8 mouse cellular contexts compared by ENCODE assay signal in the genomic region with DNA sequence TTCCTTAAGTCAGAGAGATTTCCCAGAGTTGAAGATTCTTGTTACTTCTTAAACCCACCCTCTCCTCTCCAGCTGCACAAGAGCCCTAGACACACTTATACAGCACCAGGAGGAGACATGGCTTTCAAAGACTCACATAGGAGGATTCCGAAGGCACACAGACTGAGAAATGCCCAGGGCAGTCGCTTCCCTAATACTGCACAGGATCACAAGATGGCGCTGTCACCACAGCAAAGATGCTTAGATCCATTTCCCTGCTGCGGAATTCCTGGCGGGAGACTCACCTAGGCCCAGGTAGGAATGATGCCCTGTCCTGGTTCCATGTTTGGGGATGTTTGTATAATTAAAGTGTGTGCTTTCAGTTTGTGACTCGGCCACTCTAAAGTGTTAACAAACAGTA. TPM values are rescaled to one million over a fixed set of nuclear protein-coding genes. Genes with fewer than 3 reads are reported as not detected.
A peak's percentile ranks its signal among the peaks of the same experiment; 100 is the strongest.
DNase-seq lines count a peak whose midpoint lies in the region; ATAC-seq and TF ChIP-seq lines count a peak whose summit lies in the region.

No protein-coding gene starts in this region.

- intact Hi-C loops in heart, postnatal 10 days (cut with DNase I): loop anchor here (5.0 to 10.0 kb wide), 6 partner anchors 177 to 1257 kb away; no protein-coding TSS in a partner anchor

- H3K4me1 ChIP-seq in heart, embryonic 11.5 days (ENCODE audit: control insufficient read depth, insufficient read depth, low read length): no peaks in the 10 kb centered on the region
- H3K4me1 ChIP-seq in forebrain, embryonic 12.5 days: no peaks in the 10 kb centered on the region
- H3K4me1 ChIP-seq in liver, postnatal 0 days (ENCODE audit: insufficient read depth): no peaks in the 10 kb centered on the region

- H3K9me3 ChIP-seq in heart, embryonic 11.5 days (replicated peaks; ENCODE audit: control insufficient read depth, low read length): peaks cover 3% of the 10 kb centered on the region; the same call in 1 of the 2 replicates
- H3K9me3 ChIP-seq in forebrain, embryonic 12.5 days: no peaks in the 10 kb centered on the region
- no peaks in the 10 kb centered on the region for H3K9me3 ChIP-seq in liver, postnatal 0 days (ENCODE audit: low read length)

- H3K9ac ChIP-seq in heart, embryonic 11.5 days (ENCODE audit: low read depth, low read length): no peak overlapping the region
- no peak overlapping the region for H3K9ac ChIP-seq in forebrain, embryonic 12.5 days
- H3K9ac ChIP-seq in liver, postnatal 0 days (replicated peaks): no peak overlapping the region

- WGBS in heart, embryonic 11.5 days (ENCODE audit: insufficient replicate concordance): 19% methylated on average over 6 of the region's 6 CpGs
- WGBS in forebrain, embryonic 12.5 days: 16% methylated on average over 6 of the region's 6 CpGs
- WGBS in liver, postnatal 0 days (ENCODE audit: insufficient replicate concordance): 25% methylated on average over 6 of the region's 6 CpGs

- DNase-seq in heart, postnatal 10 days: peak; percentile 54 to 73
- DNase-seq in brain, adult 2 months (ENCODE audit: low read depth, low spot score): peak; percentile 83
- peak; percentile 9 to 54 for DNase-seq in kidney, adult 8-10 months
- peak; percentile 39 for DNase-seq in liver, postnatal 0 days
- DNase-seq in retina, adult 2 months (ENCODE audit: low read depth, low spot score): peak; percentile 25
- no peak for DNase-seq in spleen, postnatal 36 days (ENCODE audit: low spot score in 2 of 2)

- no peak overlapping the region for H3K27ac ChIP-seq in heart, embryonic 11.5 days (ENCODE audit: low read depth, low read length)
- no peak overlapping the region for H3K27ac ChIP-seq in forebrain, embryonic 12.5 days
- H3K27ac ChIP-seq in liver, postnatal 0 days (ENCODE audit: low read depth): no peak overlapping the region

- TF ChIP-seq EP300 in liver, postnatal 0 days (IDR thresholded peaks at IDR 0.05; ENCODE audit: low read depth): no peak

- TF ChIP-seq CTCF in liver, postnatal 0 days (IDR thresholded peaks at IDR 0.05; ENCODE audit: low read depth): peak; percentile 65

- no peak overlapping the region for H3K4me2 ChIP-seq in heart, embryonic 11.5 days
- H3K4me2 ChIP-seq in forebrain, embryonic 12.5 days: no peak overlapping the region
- no peak overlapping the region for H3K4me2 ChIP-seq in liver, postnatal 0 days (ENCODE audit: low read depth, low read length)

- H3K27me3 ChIP-seq in heart, embryonic 11.5 days (ENCODE audit: control insufficient read depth, insufficient read depth, low read length): no peaks in the 10 kb centered on the region; the same call in 1 of the 2 replicates
- no peaks in the 10 kb centered on the region for H3K27me3 ChIP-seq in forebrain, embryonic 12.5 days
- H3K27me3 ChIP-seq in liver, postnatal 0 days (ENCODE audit: insufficient read depth, low read length): no peaks in the 10 kb centered on the region

- no peak overlapping the region for H3K4me3 ChIP-seq in heart, embryonic 11.5 days (ENCODE audit: low read depth, low read length)
- H3K4me3 ChIP-seq in forebrain, embryonic 12.5 days (replicated peaks): no peak overlapping the region
- H3K4me3 ChIP-seq in liver, postnatal 0 days (ENCODE audit: low read depth, low read length): no peak overlapping the region

- no peaks in the 10 kb centered on the region for H3K36me3 ChIP-seq in heart, embryonic 11.5 days (ENCODE audit: control insufficient read depth, insufficient read depth, low read length)
- no peaks in the 10 kb centered on the region for H3K36me3 ChIP-seq in forebrain, embryonic 12.5 days (replicated peaks)
- H3K36me3 ChIP-seq in liver, postnatal 0 days (replicated peaks; ENCODE audit: insufficient read depth, low read length): no peaks in the 10 kb centered on the region

- ATAC-seq in heart, embryonic 11.5 days (replicated peaks; ENCODE audit: insufficient number of reproducible peaks, low FRiP score, low TSS enrichment): no peak
- peak; percentile 65; the same call in 1 of the 2 replicates for ATAC-seq in forebrain, embryonic 12.5 days (ENCODE audit: low FRiP score)
- no peak for ATAC-seq in liver, postnatal 0 days

RNA-seq across cellular contexts. Expression of gene Themis3, which starts 16.4 kb away (rescaled TPM):
- total RNA-seq in heart, postnatal 10 days (2021): under 1 TPM; 0.20 to 0.26 TPM
- not detected in 2 replicates for polyA plus RNA-seq in heart, embryonic 11.5 days (2014; fragmentation: Nextera tagmentation; extraction: Ambion mirVana)
- polyA plus RNA-seq in forebrain, embryonic 12.5 days (2016; fragmentation: Nextera tagmentation; extraction: Ambion mirVana): 0.08 TPM in 1 of 2 replicates, not detected in the other
- 0.04 TPM in 1 of 2 replicates, not detected in the other for polyA plus RNA-seq in liver, postnatal 0 days (2015; fragmentation: Nextera tagmentation; extraction: Ambion mirVana)

RNA-seq across cellular contexts. Expression of gene Rab12, which starts 58.5 kb away (rescaled TPM):
- total RNA-seq in heart, postnatal 10 days (2021): 100 to 1,000 TPM; 139 to 142 TPM
- 49.8 and 51.6 TPM in 2 replicates for polyA plus RNA-seq in heart, embryonic 11.5 days (2014; fragmentation: Nextera tagmentation; extraction: Ambion mirVana)
- polyA plus RNA-seq in forebrain, embryonic 12.5 days (2016; fragmentation: Nextera tagmentation; extraction: Ambion mirVana): 51.6 and 56.5 TPM in 2 replicates
- 8.2 and 10.7 TPM in 2 replicates for polyA plus RNA-seq in liver, postnatal 0 days (2015; fragmentation: Nextera tagmentation; extraction: Ambion mirVana)

Comparison
In these comparisons a context has a peak if more than half of its experiments do, and no peak if none do; other contexts are left out.
1. DNase-seq: peak in heart, postnatal 10 days (2 of 2), brain, adult 2 months (single experiment), kidney, adult 8-10 months (2 of 2), liver, postnatal 0 days (single experiment) and retina, adult 2 months (single experiment); none in spleen, postnatal 36 days (0 of 2).